Comparison of ENCODE assay signal across 8 mouse cellular contexts in genomic region chr12:31265005-31265721, GRCm38 (mm10). TPM values are rescaled to one million over a fixed set of nuclear protein-coding genes. Genes with fewer than 3 reads are reported as not detected.
DNase-seq lines count a peak whose midpoint lies in the region; ATAC-seq and TF ChIP-seq lines count a peak whose summit lies in the region.

Gene Lamb1 (plus strand): TSS chr12:31265234.

- peaks cover 42% of the 10 kb centered on the region for H3K27me3 ChIP-seq in forebrain, embryonic 15.5 days
- no peaks in the 10 kb centered on the region for H3K27me3 ChIP-seq in lung, postnatal 0 days (replicated peaks; ENCODE audit: insufficient read depth, low read length)

- no peaks in the 10 kb centered on the region for H3K9me3 ChIP-seq in forebrain, embryonic 15.5 days
- no peaks in the 10 kb centered on the region for H3K9me3 ChIP-seq in lung, postnatal 0 days (ENCODE audit: low read length)

- peak within 1 kb of the TSS; percentile 51 for H3K27ac ChIP-seq in forebrain, embryonic 15.5 days (replicated peaks)
- H3K27ac ChIP-seq in lung, postnatal 0 days (ENCODE audit: low read length) = peak within 1 kb of the TSS; percentile 85

- TF ChIP-seq EP300 in lung, postnatal 0 days (IDR thresholded peaks at IDR 0.05) = no peak

- under 1% methylated on average over 39 of the region's 39 CpGs for WGBS in forebrain, embryonic 15.5 days
- WGBS in lung, postnatal 0 days = 2% methylated on average over 38 of the region's 39 CpGs

- peak; percentile 41 for ATAC-seq in forebrain, embryonic 15.5 days (replicated peaks)
- peak; percentile 52 for ATAC-seq in lung, postnatal 0 days

- H3K4me1 ChIP-seq in forebrain, embryonic 15.5 days = peaks cover 19% of the 10 kb centered on the region
- H3K4me1 ChIP-seq in lung, postnatal 0 days (ENCODE audit: insufficient read depth, low read depth, low read length) = peaks cover 14% of the 10 kb centered on the region; the same call in 1 of the 2 replicates

- peak within 1 kb of the TSS; percentile 73 for H3K4me2 ChIP-seq in forebrain, embryonic 15.5 days (replicated peaks)
- H3K4me2 ChIP-seq in lung, postnatal 0 days (replicated peaks; ENCODE audit: low read depth, low read length) = peak within 1 kb of the TSS; percentile 90

- TF ChIP-seq CTCF in lung, postnatal 0 days (IDR thresholded peaks at IDR 0.05) = no peak

- H3K36me3 ChIP-seq in forebrain, embryonic 15.5 days = no peaks in the 10 kb centered on the region
- H3K36me3 ChIP-seq in lung, postnatal 0 days (ENCODE audit: insufficient read depth, low read length) = no peaks in the 10 kb centered on the region

- no peak for DNase-seq in thymus, postnatal 0 days (ENCODE audit: low spot score)
- DNase-seq in thymus, postnatal 36 days = no peak
- DNase-seq in heart, postnatal 4 days = peak; percentile 89
- peak; percentile 37 to 61 for DNase-seq in layer of hippocampus, postnatal 10 days (ENCODE audit: low spot score in 2 of 2)
- peak; percentile 71 for DNase-seq in lung, postnatal 0 days (ENCODE audit: low spot score)
- peak; percentile 18 for DNase-seq in right cerebral cortex, postnatal 14 days
- no peak for DNase-seq in thymus, postnatal 4 days

- peak within 1 kb of the TSS; percentile 49 for H3K4me3 ChIP-seq in forebrain, embryonic 15.5 days
- peak within 1 kb of the TSS; percentile 65 for H3K4me3 ChIP-seq in lung, postnatal 0 days (ENCODE audit: low read depth, low read length)

- H3K9ac ChIP-seq in forebrain, embryonic 15.5 days (replicated peaks) = peak within 1 kb of the TSS; percentile 56
- peak within 1 kb of the TSS; percentile 56 for H3K9ac ChIP-seq in lung, postnatal 0 days (replicated peaks; ENCODE audit: low read depth)

RNA-seq across cellular contexts. Expression of gene Lamb1, which starts in this region (rescaled TPM):
- polyA plus RNA-seq in thymus, postnatal 0 days (2015; fragmentation: Nextera tagmentation; extraction: Ambion mirVana) = 13.6 and 14.0 TPM in 2 replicates
- polyA plus RNA-seq in forebrain, embryonic 15.5 days (2015; fragmentation: Nextera tagmentation; extraction: Ambion mirVana) = 18.3 and 19.1 TPM in 2 replicates
- 100 to 1,000 TPM; 266 to 279 TPM for total RNA-seq in heart, postnatal 4 days (2021)
- 10 to 100 TPM; 55.3 to 57.3 TPM for total RNA-seq in layer of hippocampus, postnatal 10 days (2021)
- 54.8 and 56.0 TPM in 2 replicates for polyA plus RNA-seq in lung, postnatal 0 days (2015; fragmentation: Nextera tagmentation; extraction: Ambion mirVana)

Comparison
In these comparisons a context has a peak if more than half of its experiments do, and no peak if none do; other contexts are left out.
1. RNA of gene Lamb1 (total RNA-seq): 266 to 279 TPM in heart, postnatal 4 days; 55.3 to 57.3 TPM in layer of hippocampus, postnatal 10 days; every median in the first group is over 4 times any median in the second.
2. DNase-seq: peak in heart, postnatal 4 days (single experiment), layer of hippocampus, postnatal 10 days (2 of 2), lung, postnatal 0 days (single experiment) and right cerebral cortex, postnatal 14 days (single experiment); none in thymus, postnatal 0 days (single experiment), thymus, postnatal 36 days (0 of 2) and thymus, postnatal 4 days (single experiment).